Mouse (Mus musculus) left cerebral cortex, adult 11 months (tissue): ENCODE results near the gene Popdc3.
"Not testable (repeated sequence)": the region's sequence is repeated elsewhere in the genome, so short reads cannot be mapped to it uniquely, and the experiment has no call there.

Experiments used
- DNase-seq: peaks from one replicate; pipeline ENCODE4 v3.0.0; 2022; ENCODE audit warnings: low spot score

Gene Popdc3

GRCm38 (mm10) chr10:45204582-45204981, 26.7 kb downstream of the Popdc3 start:
- no peak for DNase-seq

GRCm38 (mm10) chr10:45210201-45210600, 32.3 kb downstream of the Popdc3 start:
- no peak for DNase-seq

- no peak for DNase-seq
Measured at GRCm38 (mm10) chr10:45216676-45217075, 38.8 kb downstream of the Popdc3 start.

- DNase-seq, result no peak
Measured at GRCm38 (mm10) chr10:45229954-45230353, 52.1 kb downstream of the Popdc3 start.

- DNase-seq, result no peak
Measured at GRCm38 (mm10) chr10:45233351-45233750, 55.5 kb downstream of the Popdc3 start.

GRCm38 (mm10) chr10:45236304-45236703, 58.4 kb downstream of the Popdc3 start:
- DNase-seq, result no peak

GRCm38 (mm10) chr10:45237492-45237891, 59.6 kb downstream of the Popdc3 start:
- DNase-seq, result no peak

GRCm38 (mm10) chr10:45260477-45260876, 82.6 kb downstream of the Popdc3 start:
- DNase-seq, result no peak

- DNase-seq, result no peak
Measured at GRCm38 (mm10) chr10:45262126-45262525, 84.2 kb downstream of the Popdc3 start.

- DNase-seq, result no peak
Measured at GRCm38 (mm10) chr10:45276499-45276898, 98.6 kb downstream of the Popdc3 start.

GRCm38 (mm10) chr10:45276995-45277394, 99.1 kb downstream of the Popdc3 start:
- DNase-seq, result no peak

GRCm38 (mm10) chr10:45285651-45286050, 107.8 kb downstream of the Popdc3 start:
- no peak for DNase-seq

GRCm38 (mm10) chr10:45288351-45288750, 110.5 kb downstream of the Popdc3 start:
- no peak for DNase-seq

- no peak for DNase-seq
Measured at GRCm38 (mm10) chr10:45289218-45290105, 111.6 kb downstream of the Popdc3 start.

- DNase-seq, result no peak
Measured at GRCm38 (mm10) chr10:45290618-45291017, 112.7 kb downstream of the Popdc3 start.

- DNase-seq, result not testable (repeated sequence)
Measured at GRCm38 (mm10) chr10:45292159-45292558, 114.3 kb downstream of the Popdc3 start.

- DNase-seq, result no peak
Measured at GRCm38 (mm10) chr10:45295093-45295492, 117.2 kb downstream of the Popdc3 start.

GRCm38 (mm10) chr10:45298503-45298902, 120.6 kb downstream of the Popdc3 start:
- DNase-seq, result no peak

GRCm38 (mm10) chr10:45299509-45299908, 121.6 kb downstream of the Popdc3 start:
- no peak for DNase-seq

GRCm38 (mm10) chr10:45303315-45304036, 125.6 kb downstream of the Popdc3 start:
- DNase-seq, result no peak

GRCm38 (mm10) chr10:45305173-45305572, 127.3 kb downstream of the Popdc3 start:
- DNase-seq, result no peak

GRCm38 (mm10) chr10:45311129-45311528, 133.2 kb downstream of the Popdc3 start:
- no peak for DNase-seq

GRCm38 (mm10) chr10:45311624-45312023, 133.7 kb downstream of the Popdc3 start:
- DNase-seq, result no peak
